Mouse (Mus musculus): ENCODE results near the gene B4galt3.

B4galt3 gene

DNA sequence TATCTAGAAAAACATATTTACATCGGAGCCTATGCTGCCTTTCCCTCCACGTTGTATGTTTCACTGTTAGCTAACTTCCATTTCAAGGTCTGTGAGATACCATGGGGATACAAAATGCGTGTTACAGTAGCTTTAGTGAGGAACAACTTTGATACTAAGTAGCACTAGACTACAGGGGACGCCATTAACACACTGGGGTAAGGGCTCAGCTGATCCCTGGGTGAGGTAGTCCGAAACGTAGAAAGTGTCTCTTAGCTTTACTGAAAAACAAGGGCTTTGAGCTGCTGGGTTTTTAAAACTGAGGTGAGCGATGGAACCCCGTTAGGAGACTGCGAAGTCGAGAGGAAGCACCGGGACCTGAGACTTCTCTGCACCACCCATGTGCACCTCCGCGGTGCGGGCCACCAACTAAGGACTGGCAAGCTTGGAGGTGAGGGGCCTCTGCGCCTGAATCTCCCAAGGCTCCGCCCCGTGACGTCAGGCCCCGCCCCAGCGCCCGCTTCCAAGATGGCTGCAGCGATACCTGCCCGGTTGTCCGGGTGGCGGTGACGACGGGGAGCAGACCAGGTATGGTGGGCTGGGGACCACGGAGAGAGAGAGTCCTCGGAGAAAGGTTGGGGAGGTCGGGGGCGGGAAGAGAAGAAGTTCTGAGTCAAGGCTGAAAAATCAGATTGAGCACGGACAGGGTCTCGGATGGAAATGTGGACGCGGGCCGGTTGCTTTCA, at the start of gene B4galt3:
Gene B4galt3, plus strand, starts transcription at position 481 of the 725 bp plus-strand sequence.
- DNase-seq = peak; percentile 99

DNA sequence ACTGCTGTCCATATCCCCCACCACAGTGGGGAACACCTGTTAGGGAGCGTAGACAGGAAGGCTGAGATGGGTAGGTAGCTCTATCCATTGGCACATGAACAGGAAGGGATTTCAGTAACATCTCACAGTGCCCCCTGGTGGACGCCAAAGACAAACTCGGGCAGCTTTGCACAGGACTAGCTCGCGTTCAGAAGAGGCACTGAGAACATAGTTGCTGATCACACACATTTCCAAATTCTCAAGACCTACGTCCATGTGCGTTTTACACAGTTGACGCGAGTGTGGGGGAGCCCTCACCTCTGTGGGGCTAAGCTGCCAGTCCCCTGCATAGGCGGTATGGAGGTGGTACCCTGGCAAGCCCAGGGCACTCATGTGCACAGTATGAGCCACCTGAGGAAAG, 49.3 kb upstream of the B4galt3 start:
- peak; percentile 86 for DNase-seq

DNA sequence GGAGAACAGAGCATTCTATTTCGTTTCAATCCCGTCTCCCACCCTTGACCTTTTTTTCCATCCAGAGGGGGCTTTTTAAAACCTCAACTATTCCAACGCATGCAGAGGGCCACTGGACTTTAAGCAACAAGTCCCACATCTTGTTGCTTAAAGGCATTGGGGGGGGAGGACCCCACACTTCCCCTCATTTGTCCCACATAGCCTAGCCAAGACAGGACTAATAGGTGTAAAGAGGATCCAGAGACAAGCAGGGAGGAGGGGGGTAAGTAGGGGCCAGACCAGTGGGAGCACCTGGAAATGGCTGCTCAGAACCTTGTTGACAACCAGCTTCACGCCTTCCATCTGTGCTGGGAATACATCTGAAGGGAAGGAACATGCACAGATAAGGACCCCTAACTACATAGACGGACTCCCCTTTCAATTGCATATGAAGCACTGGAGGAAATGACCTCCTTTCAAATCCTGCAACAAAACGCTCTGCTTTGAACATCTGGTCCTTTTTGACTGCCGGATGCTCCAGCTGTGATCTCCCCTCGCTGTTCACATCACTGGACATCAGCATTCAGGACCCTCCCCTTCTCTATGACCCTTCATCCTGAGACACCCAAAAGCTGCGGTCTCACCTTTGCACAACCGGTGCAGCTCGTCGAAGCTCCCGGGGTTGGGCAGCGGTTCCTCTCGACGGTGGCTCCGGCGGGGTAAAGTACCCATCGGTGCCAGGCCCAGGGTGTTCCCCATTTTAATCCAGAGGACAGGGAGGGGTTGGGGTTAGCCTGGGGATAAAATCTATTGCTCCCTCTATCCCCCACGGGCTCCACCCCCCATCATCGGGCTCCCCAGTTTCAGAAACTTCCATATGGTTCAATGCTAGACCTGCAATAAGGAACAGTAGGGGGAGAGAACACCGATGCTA, 48.6 kb upstream of the B4galt3 start:
- no peak for DNase-seq

DNA sequence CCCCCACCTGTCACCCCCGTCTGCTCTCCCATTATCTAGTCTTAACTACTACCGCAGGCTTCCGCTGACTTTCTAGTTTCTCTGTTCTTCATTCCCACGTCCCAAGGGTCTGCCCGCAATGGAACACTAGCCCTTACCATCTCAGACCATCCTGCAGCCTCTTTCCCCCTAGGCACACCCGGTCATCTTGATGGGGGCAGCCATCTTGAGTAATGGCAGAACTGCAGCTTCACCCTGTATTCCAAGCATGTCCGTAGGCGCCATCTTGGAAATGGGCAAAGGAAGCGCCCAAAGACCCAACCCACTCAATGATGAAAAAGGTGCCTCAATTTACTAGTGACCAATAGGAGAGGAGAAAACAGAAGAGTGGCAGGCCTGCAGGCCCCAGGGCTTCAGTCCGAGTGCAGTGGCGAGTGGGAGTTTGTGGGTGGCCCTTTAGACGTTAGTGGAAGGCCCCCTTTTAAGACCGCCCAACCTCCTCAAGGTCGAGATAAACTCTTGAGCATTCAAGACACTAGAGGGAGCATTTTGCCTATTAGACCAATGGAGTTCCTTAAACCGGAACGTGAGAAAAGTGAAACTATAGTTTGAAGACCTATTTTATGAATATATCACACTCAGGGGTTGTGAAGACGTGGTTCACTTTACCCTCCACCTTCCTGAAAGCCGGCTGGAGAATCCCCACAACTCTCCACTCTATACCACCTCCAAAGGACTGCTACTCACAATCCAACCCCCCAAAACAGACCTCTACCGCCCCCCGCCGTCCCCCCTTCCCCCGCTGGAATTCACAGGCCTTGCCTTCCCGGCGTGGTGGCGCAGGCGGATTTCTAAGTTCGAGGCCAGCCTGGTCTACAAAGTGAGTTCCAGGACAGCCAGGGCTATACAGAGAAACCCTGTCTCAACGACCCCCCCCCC, 47.6 kb upstream of the B4galt3 start, which contains the start of gene Tomm40l:
Gene Tomm40l, minus strand, starts transcription at position 277 of the 918 bp plus-strand sequence.
- DNase-seq = peak; percentile 93

DNA sequence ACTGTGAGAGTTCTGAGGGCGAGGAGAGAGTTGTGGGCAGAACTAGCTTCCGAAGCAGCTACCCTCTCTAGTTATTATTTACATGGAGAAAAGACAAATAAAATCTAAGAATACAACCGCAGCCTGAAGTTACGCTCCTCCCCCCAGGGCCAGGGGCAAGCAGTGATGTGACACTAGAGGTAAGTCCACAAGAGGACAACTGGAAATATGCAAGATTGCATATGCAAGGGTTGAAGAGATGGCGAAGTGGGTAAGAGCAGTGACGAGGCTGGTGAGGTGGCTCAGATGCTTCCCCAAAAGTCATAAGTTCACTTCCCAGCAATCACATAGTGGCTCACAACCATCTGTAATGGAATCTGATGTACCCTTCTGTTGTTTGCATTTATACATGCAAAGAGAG, 47.0 kb upstream of the B4galt3 start:
- no peak for DNase-seq

DNA sequence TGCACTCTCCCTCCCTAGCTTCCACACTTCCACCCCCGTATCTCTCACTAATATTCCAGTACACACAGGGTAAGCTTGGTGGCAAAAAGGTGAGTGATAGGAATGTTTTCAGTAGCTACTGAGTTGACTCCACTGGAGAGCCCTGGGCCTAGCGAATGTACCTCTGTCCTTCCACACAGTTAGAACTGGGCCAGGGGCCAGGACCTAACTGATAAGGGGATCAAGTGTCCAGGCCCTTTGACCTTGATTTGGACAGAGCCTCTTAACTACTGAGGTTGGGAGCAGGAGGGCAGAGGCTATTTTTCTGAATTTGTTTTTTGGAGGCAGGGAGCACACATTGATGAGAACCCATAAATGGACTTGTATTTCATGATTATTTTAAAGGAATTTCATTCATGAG, 46.3 kb upstream of the B4galt3 start:
- DNase-seq = no peak

DNA sequence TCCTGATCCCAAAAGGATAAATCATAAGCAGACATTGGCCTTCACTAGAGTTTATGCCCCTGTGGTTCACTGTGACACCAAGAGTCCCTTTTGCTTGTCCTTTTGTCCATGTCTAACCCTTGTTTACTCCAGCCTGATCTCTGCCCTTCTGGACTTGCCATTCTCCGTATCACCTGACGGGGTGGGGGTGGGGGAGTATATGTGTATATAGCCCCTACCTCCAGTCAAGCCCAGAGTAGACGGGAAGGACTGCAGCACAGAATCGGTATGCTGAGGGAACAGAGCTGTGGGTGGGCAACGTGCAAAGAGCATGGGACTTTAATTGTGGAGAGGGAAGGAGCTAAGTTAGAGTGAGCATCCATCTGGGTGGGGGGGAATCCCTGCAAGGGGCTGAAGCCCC, 45.3 kb upstream of the B4galt3 start, which contains the start of gene Apoa2:
Gene Apoa2, plus strand, starts transcription at position 198 of the 400 bp plus-strand sequence.
- no peak for DNase-seq

DNA sequence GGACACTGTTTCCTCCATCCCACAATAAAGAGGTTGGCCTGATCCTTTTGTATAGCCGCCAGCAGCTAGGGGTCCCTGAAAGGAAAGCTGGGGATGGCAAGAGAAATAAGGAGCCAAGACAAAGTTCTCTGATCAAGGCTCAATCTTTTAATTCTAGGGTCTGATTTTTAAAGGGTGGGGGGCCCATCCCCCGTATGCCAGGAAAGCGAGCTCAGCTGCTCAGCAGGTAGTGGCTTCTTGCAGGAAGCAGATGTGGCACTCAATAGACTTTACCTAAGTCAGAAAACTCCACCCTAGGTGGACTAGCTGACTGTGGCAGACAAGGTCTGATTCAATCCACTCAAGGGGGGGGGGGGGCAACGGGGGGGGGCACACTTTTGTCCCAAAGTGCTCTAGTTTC, 43.3 kb upstream of the B4galt3 start:
- no peak for DNase-seq

DNA sequence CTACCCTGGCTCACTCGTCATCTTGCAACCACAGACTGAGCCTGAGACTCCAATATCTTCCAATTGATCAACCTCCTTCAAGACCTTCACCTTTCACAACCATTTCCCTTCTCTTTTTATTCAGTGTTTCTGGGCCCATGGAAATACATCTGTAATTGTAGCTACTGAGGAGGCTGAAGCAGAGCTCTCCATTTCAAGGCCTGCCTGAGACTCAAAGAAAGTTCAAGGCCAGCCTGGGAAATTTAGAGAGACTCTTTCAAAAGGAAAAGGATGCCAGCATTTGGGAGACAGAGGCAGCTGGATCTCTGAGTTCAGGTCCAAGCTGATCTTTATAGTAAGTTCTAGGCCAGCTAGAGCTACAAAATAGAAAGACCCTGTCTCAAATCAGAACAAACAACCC, 42.2 kb upstream of the B4galt3 start:
- no peak for DNase-seq

DNA sequence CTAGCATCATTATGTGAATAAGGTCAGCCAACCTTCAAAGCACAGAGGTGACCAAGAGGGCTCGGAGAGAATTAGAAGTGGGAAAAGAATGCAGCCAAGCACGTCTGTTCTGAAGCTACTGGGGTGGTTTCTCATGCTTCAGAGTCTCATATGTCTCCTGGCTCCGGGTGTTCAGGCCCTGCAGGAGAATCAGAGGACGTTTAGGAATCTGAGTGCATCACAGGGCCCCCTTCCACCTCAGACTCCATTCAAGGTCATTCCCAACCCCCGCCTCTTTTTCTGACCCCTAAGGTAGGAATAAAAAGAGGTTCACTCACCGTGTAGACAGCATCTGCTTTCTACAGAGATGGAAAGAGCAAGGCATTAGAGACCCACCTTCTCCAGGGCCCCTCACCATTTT, 40.4 kb upstream of the B4galt3 start:
- no peak for DNase-seq

DNA sequence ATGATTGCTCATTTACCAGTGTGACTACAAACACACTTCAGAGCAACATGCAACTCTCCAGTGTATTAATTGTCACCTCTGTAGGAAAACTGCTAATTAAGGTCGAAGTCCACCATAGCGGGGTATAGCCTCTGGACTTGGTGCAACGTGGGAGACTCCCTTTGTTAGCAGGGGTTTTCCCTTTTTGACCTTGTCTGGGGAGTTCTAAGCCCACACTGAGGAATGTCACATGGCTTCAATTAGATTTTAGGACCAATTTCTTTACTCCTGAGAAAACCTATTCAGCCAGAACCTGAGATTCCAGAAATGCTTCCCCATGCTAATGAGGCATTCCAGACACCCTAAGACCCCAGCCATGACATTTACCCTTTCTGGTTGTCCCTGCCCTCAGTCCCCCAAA, 39.9 kb upstream of the B4galt3 start:
- DNase-seq = no peak

DNA sequence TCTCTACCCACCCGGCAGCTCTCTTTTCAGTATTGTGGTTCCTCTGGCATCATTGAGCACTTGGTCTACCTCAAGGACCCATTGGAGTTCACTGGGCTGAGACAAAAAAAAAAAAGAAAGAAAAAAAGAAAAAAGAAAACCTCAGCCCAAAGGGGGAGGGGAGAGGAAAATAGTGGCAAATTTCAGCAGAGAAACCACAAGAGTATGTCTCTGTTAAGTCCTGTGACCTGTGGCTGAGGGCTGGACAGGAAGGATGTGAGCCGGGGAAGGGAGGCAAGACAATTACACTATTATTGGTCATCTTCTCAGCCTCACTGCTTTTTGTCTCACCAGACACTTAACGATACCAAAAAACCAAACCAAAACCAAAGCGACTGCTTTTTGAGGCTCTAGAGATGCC, 38.3 kb upstream of the B4galt3 start:
- DNase-seq = no peak

DNA sequence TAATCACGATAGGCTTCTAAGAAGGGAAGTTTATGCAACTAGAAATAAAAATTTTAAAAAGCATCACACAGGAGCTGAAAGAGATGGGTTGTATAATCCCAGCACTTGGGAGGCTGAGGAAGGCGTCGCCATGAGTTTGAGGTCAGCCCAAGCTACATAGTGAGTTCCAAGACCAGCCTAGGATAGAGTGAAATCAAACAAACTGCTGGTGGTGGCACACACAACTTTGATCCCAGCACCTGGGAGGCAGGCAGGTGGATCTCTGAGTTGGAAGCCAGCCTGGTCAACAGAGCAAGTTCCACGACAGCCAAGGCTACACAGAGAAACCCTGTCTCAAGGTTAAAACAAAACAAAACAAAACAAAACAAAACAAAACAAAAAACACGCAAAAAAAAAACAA, 37.8 kb upstream of the B4galt3 start:
- DNase-seq = no peak

DNA sequence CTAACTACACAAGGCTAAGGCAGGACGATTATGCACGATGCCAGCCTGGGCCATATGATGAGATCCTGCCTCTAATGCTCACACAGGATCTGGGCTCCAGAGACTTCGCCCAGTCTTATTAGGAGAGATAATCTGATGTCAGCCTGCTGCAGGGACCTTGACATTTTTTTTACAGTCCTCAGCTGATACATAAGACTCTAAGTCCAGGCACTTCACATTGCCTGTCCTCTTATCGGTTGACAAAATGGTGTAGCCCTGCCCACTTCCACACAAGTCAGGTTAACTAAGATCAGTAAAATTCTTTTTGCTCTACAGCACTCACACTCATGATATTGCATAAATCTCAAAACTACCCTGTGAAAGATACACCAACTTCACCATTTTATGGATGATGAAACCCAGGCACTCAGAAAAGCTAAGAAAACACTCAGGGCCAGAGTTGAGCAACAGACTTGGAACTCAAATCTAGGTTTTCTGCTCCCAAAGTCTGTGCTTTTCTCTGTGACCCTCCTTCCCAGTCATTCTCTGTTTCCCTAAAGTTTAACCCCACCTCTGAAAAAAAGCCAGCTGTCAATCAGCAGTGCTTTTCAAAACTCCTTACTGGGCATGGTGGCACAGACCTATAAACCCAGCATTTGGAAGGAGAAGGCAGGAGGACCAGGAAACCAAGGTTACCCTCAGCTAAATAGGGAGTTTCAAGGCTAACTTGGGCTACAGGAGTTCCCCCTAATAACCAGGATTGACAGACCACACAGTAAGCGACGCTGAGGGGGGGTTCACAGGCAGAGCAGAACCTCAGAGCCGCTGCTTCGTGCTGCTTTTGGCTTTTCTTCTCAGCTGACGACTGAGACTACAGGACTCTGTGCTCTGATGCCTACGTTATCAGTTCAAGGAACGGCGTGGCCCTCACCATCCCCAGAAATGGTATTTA, 37.1 kb upstream of the B4galt3 start:
- DNase-seq = no peak

DNA sequence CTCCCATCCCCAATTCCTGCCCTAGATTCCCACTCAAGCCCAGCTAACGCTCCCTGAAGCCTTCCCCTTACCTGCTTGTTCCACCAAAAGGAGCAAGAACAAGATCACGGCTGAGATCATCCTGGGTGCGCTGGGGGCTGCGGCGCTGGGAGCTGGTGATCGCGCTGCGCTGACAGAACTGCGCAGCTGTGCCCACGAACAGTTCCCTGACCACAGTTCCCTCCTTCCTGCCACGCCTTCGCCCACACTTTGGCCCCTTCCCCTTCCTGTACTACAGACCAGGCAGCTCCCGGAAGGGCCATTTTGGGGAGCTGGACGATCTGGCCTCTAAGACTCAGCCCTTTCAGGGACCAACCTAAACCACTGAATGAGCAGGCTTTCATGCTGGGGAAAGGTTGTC, 36.0 kb upstream of the B4galt3 start, which contains the start of gene Fcer1g:
Gene Fcer1g, minus strand, starts transcription at position 240 of the 400 bp plus-strand sequence.
- no peak for DNase-seq

DNA sequence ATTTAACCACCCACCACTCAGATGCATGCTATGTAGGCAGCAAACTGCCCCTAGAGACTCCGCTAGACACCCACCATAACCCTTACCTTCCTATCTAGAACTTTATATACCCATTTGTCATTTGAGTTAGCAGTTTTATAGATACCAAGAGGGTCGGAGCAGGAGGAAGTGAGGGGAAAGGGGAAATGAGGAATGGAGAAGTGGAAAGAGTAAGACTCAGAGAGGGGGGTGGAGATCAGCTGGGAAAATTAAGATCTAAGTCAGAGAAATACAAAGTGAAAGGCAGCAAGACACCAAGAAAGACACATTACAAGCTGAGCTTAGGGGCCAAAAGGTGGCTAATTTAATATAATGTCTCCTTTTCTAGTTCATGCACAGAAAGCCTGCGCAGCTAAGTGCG, 35.6 kb upstream of the B4galt3 start:
- no peak for DNase-seq

DNA sequence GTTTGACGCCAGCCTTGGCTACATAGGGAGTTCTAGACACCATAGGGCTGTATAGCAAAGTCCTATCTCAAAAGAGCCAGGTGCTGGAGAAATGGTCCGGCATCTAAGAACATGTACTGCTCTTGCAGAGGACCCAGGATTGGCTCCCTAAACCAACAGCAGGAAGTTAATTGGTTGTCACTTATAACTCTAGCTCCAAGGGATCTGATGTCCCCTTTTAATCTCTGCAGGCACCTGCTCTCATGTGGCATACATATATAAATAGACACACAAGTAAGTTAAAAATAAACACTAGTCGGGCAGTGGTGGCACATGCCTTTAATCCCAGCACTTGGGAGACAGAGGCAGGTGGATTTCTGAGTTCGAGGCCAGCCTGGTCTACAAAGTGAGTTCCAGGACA, 34.3 kb upstream of the B4galt3 start:
- DNase-seq = no peak

DNA sequence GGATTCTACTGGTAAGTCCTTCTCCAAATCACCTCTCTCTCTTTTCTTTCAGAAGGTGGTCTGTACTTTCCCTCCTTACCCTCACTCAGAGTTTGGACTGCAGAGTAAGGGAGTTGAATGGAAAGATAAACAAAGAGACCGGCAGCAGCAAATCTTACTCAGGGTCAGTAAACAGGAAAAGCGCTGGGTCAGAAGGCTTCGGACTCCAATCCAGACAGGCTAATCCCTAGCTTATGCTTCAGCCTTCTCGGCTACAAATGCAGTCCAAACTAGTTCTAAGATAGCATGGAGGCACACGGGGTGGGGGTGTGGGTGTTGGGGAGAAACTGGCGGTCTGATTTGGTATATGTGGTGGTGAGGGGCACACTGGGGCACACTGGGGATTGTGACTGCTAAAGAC, 32.7 kb upstream of the B4galt3 start:
- DNase-seq = no peak

DNA sequence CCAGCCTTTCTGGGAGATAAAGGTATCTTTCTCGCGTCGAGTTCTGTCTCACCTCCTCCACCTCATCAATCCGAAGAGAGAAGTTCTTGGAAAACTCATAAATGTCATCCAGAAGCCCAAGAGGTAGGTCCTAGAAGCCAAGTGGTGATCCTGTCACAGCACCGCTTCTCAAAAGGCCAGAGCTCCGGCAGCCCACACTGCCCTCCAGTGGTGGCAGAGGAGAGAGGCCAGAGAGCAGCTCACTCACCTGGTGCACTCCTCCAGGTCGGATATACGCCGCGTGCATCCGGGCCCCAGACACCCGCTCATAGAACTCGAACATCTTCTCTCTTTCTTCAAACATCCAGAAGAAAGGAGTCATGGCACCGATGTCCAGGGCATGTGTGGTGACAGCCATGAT, 31.7 kb upstream of the B4galt3 start:
- DNase-seq = no peak

DNA sequence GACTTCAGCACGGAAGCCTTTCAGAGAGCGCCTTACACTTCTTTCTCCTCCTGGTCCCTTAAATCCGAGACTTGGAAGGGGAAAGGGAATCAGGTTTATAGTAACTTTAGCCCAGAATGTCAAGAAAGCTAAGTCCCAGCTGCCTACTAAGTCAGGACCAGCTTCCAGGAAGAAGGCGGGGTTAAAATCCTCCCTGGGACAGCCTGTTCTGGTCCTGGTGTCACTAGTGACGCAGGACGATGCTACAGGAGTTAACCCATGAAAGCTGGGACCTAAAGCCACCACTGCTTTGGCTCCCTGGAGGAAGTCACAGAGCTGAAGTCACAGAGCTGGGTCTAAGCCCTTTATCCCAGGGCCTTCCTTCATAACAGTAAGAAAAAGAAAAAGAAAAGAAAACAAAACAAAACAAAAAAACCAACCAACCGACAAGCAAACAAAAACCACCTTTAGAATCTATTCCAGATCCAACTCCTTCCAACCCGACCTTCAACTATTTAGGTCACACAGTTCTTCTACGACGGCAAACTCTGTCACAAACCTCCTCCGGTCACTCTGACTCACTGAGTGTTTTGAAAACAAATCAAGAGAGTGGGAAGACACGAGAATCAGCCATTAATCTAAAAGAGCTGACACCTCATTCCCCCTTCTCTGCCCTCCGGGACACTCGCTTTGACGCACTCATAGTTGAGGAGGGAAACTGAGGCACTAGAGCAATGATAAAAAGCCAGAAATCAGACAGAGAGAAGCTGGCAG, 30.0 kb upstream of the B4galt3 start:
- DNase-seq = no peak

DNA sequence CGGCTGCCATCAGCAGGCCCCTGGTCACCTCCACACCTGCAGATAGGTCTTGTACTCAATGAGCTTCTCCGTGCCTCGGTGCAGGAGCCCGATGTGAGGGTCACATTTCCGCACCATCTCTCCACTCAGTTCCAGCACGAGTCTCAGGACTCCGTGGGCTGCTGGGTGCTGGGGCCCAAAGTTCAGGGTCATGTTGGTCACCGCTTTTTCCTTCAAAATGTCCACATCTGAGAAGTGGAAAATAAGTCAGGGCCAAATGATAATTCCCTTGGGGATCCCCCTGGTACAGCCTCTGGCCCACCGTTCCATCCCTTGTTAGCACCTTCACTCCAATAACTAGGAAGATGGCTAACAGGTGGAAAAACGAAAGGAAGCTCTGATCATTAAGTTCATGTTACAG, 29.2 kb upstream of the B4galt3 start:
- no peak for DNase-seq
